Mouse (Mus musculus): ENCODE measurements at regions not wholly inside any gene's neighbourhood (a gene's known extent, or its start where the extent isn't known, plus 50 kb on each side); places are given as distances from the start of the nearest gene placed in this dataset.

- Histone ChIP-seq H3K4me1 (replicated peaks) (no peaks in the 10 kb centered on the region), H3K9me3 (no peaks in the 10 kb centered on the region), H3K9ac (replicated peaks) (no peak overlapping the region), H3K36me3 (no peaks in the 10 kb centered on the region), H3K4me2 (replicated peaks) (no peak overlapping the region), H3K27me3 (no peaks in the 10 kb centered on the region), H3K4me3 (replicated peaks) (no peak overlapping the region), H3K27ac (no peak overlapping the region)
- WGBS: 91% methylated on average over 5 of the region's 5 CpGs
- no peak for ATAC-seq
Measured at GRCm38 (mm10) chr6:140106141-140106540, 64.9 kb upstream of the Plcz1 start.

GRCm38 (mm10) chr6:140102043-140102442 lies 60.8 kb upstream of the Plcz1 start:
- WGBS: 95% methylated on average over 6 of the region's 6 CpGs
- Histone ChIP-seq H3K27ac (no peak overlapping the region), H3K4me2 (replicated peaks) (no peak overlapping the region), H3K36me3 (no peaks in the 10 kb centered on the region), H3K4me1 (replicated peaks) (no peaks in the 10 kb centered on the region; the same call in 1 of the 2 replicates), H3K9ac (replicated peaks) (no peak overlapping the region), H3K27me3 (no peaks in the 10 kb centered on the region), H3K4me3 (replicated peaks) (no peak overlapping the region), H3K9me3 (no peaks in the 10 kb centered on the region)
- ATAC-seq: no peak

GRCm38 (mm10) chr6:140095416-140095815 lies 54.2 kb upstream of the Plcz1 start:
- no peaks in the 10 kb centered on the region for H3K36me3 ChIP-seq
- H3K4me3 ChIP-seq (replicated peaks): no peak overlapping the region
- no peak overlapping the region for H3K27ac ChIP-seq
- no peaks in the 10 kb centered on the region for H3K27me3 ChIP-seq
- 81% methylated on average over 10 of the region's 10 CpGs for WGBS
- 0 out of 2 replicates have a peak, but pooled peaks have one; percentile 11 for ATAC-seq
- no peak overlapping the region for H3K9ac ChIP-seq (replicated peaks)
- H3K4me1 ChIP-seq (replicated peaks): no peaks in the 10 kb centered on the region; the same call in 1 of the 2 replicates
- no peak overlapping the region for H3K4me2 ChIP-seq (replicated peaks)
- no peaks in the 10 kb centered on the region for H3K9me3 ChIP-seq
